Mouse (Mus musculus) midbrain, embryonic 15.5 days (tissue): ENCODE measurements at regions not wholly inside any gene's neighbourhood (a gene's known extent, or its start where the extent isn't known, plus 50 kb on each side); places are given as distances from the start of the nearest gene placed in this dataset.
"Not testable (repeated sequence)": the region's sequence is repeated elsewhere in the genome, so short reads cannot be mapped to it uniquely, and the experiment has no call there.

ENCODE experiments used
- ATAC-seq: fragments of 200-750 bp; cut with Nextera tagmentation; replicated peaks from 2 replicates; pipeline ENCODE4 v1.8.0; 2017; ENCODE audit warnings: moderate TSS enrichment
- H3K27ac ChIP-seq: fragments of 300-500 bp; sonication (generic); 2 replicates; pipeline ENCODE4 v1.5.1; 2015; ENCODE audit warnings: mild to moderate bottlenecking, inconsistent platforms
- H3K27me3 ChIP-seq: fragments of 300-500 bp; sonication (generic); replicated peaks from 2 replicates; pipeline ENCODE4 v1.6.1; 2015; ENCODE audit warnings: inconsistent platforms
- H3K36me3 ChIP-seq: fragments of 300-500 bp; sonication (generic); replicated peaks from 2 replicates; pipeline ENCODE4 v1.6.1; 2015; ENCODE audit warnings: inconsistent platforms
- H3K4me1 ChIP-seq: fragments of 300-500 bp; sonication (generic); 2 replicates; pipeline ENCODE4 v1.6.1; 2015; ENCODE audit warnings: inconsistent platforms
- H3K4me2 ChIP-seq: fragments of 300-500 bp; sonication (generic); 2 replicates; pipeline ENCODE4 v1.6.1; 2015; ENCODE audit warnings: inconsistent platforms, mild to moderate bottlenecking, moderate library complexity
- H3K4me3 ChIP-seq: fragments of 300-500 bp; sonication (generic); 2 replicates; pipeline ENCODE4 v1.5.1; 2015; ENCODE audit warnings: mild to moderate bottlenecking, inconsistent platforms
- H3K9ac ChIP-seq: fragments of 300-500 bp; sonication (generic); 2 replicates; pipeline ENCODE4 v1.6.1; 2015; ENCODE audit warnings: mild to moderate bottlenecking, inconsistent platforms
- H3K9me3 ChIP-seq: fragments of 300-500 bp; sonication (generic); 2 replicates; pipeline ENCODE4 v1.6.1; 2016; ENCODE audit warnings: inconsistent platforms
- WGBS: fragments of 180-500 bp; shearing (Covaris S2); methylation state at CpG from one replicate; pipeline ENCODE4 v1.1.7; 2015; ENCODE audit warnings: mixed read lengths; 5-methylcytosine and 5-hydroxymethylcytosine counted together

- H3K4me2 ChIP-seq, H3K36me3 ChIP-seq, H3K9me3 ChIP-seq, H3K27ac ChIP-seq, ATAC-seq, H3K27me3 ChIP-seq, H3K4me1 ChIP-seq, H3K4me3 ChIP-seq, H3K9ac ChIP-seq: not testable (repeated sequence)
Measured at GRCm38 (mm10) chr8:55558751-55559150, 348.0 kb downstream of the Adam29 start.

GRCm38 (mm10) chr8:55538868-55539267 is 367.9 kb downstream of the Adam29 start:
- Histone ChIP-seq H3K4me3 (no peak overlapping the region), H3K4me2 (no peak overlapping the region), H3K27me3 (no peaks in the 10 kb centered on the region), H3K36me3 (no peaks in the 10 kb centered on the region), H3K27ac (no peak overlapping the region), H3K9ac (no peak overlapping the region), H3K4me1 (no peaks in the 10 kb centered on the region), H3K9me3 (no peaks in the 10 kb centered on the region)
- ATAC-seq = no peak
- 79% methylated on average over 5 of the region's 5 CpGs for WGBS

GRCm38 (mm10) chr8:55529397-55529796 is 377.4 kb downstream of the Adam29 start:
- H3K9me3 ChIP-seq, H3K4me1 ChIP-seq, H3K4me2 ChIP-seq, H3K4me3 ChIP-seq, H3K9ac ChIP-seq, H3K36me3 ChIP-seq, H3K27me3 ChIP-seq, H3K27ac ChIP-seq: not testable (repeated sequence)
- 47% methylated on average over 1 of the region's 1 CpGs for WGBS
- 0 out of 2 replicates have a peak, but pooled peaks have one; percentile 60 for ATAC-seq

GRCm38 (mm10) chr8:55519151-55519550 is 387.6 kb downstream of the Adam29 start:
- not testable (repeated sequence) for H3K4me3 ChIP-seq, H3K4me1 ChIP-seq, H3K27me3 ChIP-seq, H3K27ac ChIP-seq, H3K9ac ChIP-seq, H3K4me2 ChIP-seq, ATAC-seq, H3K36me3 ChIP-seq, H3K9me3 ChIP-seq
- 93% methylated on average over 10 of the region's 10 CpGs for WGBS

- H3K4me1 ChIP-seq = no peaks in the 10 kb centered on the region
- no peak overlapping the region for H3K4me2 ChIP-seq
- no peak overlapping the region for H3K27ac ChIP-seq
- no peaks in the 10 kb centered on the region for H3K36me3 ChIP-seq
- H3K4me3 ChIP-seq = no peak overlapping the region
- H3K9ac ChIP-seq = no peak overlapping the region
- no peak for ATAC-seq
- H3K9me3 ChIP-seq = no peaks in the 10 kb centered on the region
- H3K27me3 ChIP-seq = no peaks in the 10 kb centered on the region
- WGBS = 67% methylated on average over 1 of the region's 1 CpGs
Measured at GRCm38 (mm10) chr8:55477336-55477735, 429.4 kb downstream of the Adam29 start.

- no peaks in the 10 kb centered on the region for H3K4me1 ChIP-seq
- H3K4me3 ChIP-seq = no peak overlapping the region
- H3K27me3 ChIP-seq = no peaks in the 10 kb centered on the region
- WGBS = 67% methylated on average over 1 of the region's 1 CpGs
- no peak overlapping the region for H3K9ac ChIP-seq
- H3K9me3 ChIP-seq = no peaks in the 10 kb centered on the region
- H3K36me3 ChIP-seq = no peaks in the 10 kb centered on the region
- ATAC-seq = no peak
- H3K4me2 ChIP-seq = no peak overlapping the region
- H3K27ac ChIP-seq = no peak overlapping the region
Measured at GRCm38 (mm10) chr8:55476923-55477322, 429.8 kb downstream of the Adam29 start.

- no peak overlapping the region for H3K9ac ChIP-seq
- WGBS = 86% methylated on average over 1 of the region's 1 CpGs
- H3K27ac ChIP-seq = no peak overlapping the region
- H3K27me3 ChIP-seq = no peaks in the 10 kb centered on the region
- H3K9me3 ChIP-seq = no peaks in the 10 kb centered on the region
- no peak for ATAC-seq
- no peak overlapping the region for H3K4me2 ChIP-seq
- H3K36me3 ChIP-seq = no peaks in the 10 kb centered on the region
- no peak overlapping the region for H3K4me3 ChIP-seq
- no peaks in the 10 kb centered on the region for H3K4me1 ChIP-seq
Measured at GRCm38 (mm10) chr8:55472386-55472785, 434.4 kb downstream of the Adam29 start.

GRCm38 (mm10) chr8:55466771-55467170 is 440.0 kb downstream of the Adam29 start:
- not testable (repeated sequence) for H3K27ac ChIP-seq, H3K9me3 ChIP-seq, H3K4me3 ChIP-seq, ATAC-seq, H3K9ac ChIP-seq, H3K27me3 ChIP-seq, H3K4me1 ChIP-seq, H3K36me3 ChIP-seq, H3K4me2 ChIP-seq
- WGBS = 73% methylated on average over 2 of the region's 2 CpGs

GRCm38 (mm10) chr8:55465951-55466350 is 440.8 kb downstream of the Adam29 start:
- not testable (repeated sequence) for H3K9ac ChIP-seq, ATAC-seq, H3K27ac ChIP-seq, H3K36me3 ChIP-seq, H3K4me3 ChIP-seq, H3K4me2 ChIP-seq, H3K4me1 ChIP-seq, H3K27me3 ChIP-seq, H3K9me3 ChIP-seq
- 94% methylated on average over 1 of the region's 1 CpGs for WGBS

GRCm38 (mm10) chr8:55465419-55465818 is 441.3 kb downstream of the Adam29 start:
- no peak overlapping the region for H3K4me2 ChIP-seq
- no peak for ATAC-seq
- no peaks in the 10 kb centered on the region for H3K9me3 ChIP-seq
- no peaks in the 10 kb centered on the region for H3K4me1 ChIP-seq
- no peaks in the 10 kb centered on the region for H3K27me3 ChIP-seq
- no peak overlapping the region for H3K9ac ChIP-seq
- WGBS = 75% methylated on average over 1 of the region's 1 CpGs
- no peak overlapping the region for H3K27ac ChIP-seq
- H3K4me3 ChIP-seq = no peak overlapping the region
- no peaks in the 10 kb centered on the region for H3K36me3 ChIP-seq

GRCm38 (mm10) chr8:55464855-55465169 is 441.9 kb downstream of the Adam29 start:
- Histone ChIP-seq H3K4me3 (no peak overlapping the region), H3K27me3 (no peaks in the 10 kb centered on the region), H3K27ac (no peak overlapping the region), H3K4me1 (no peaks in the 10 kb centered on the region), H3K4me2 (no peak overlapping the region), H3K9me3 (no peaks in the 10 kb centered on the region), H3K9ac (no peak overlapping the region), H3K36me3 (no peaks in the 10 kb centered on the region)
- 78% methylated on average over 2 of the region's 2 CpGs for WGBS
- no peak for ATAC-seq

GRCm38 (mm10) chr8:55464036-55464854 is 442.5 kb downstream of the Adam29 start:
- H3K4me3 ChIP-seq = no peak overlapping the region
- no peak overlapping the region for H3K4me2 ChIP-seq
- H3K27me3 ChIP-seq = no peaks in the 10 kb centered on the region
- H3K36me3 ChIP-seq = no peaks in the 10 kb centered on the region
- no peaks in the 10 kb centered on the region for H3K9me3 ChIP-seq
- no peak overlapping the region for H3K27ac ChIP-seq
- no peak for ATAC-seq
- H3K9ac ChIP-seq = no peak overlapping the region
- no peaks in the 10 kb centered on the region for H3K4me1 ChIP-seq
- 82% methylated on average over 5 of the region's 5 CpGs for WGBS

GRCm38 (mm10) chr8:55460790-55461189 is 446.0 kb downstream of the Adam29 start:
- not testable (repeated sequence) for ATAC-seq, H3K36me3 ChIP-seq, H3K4me1 ChIP-seq, H3K27ac ChIP-seq, H3K4me2 ChIP-seq, H3K9ac ChIP-seq, H3K4me3 ChIP-seq, H3K9me3 ChIP-seq, H3K27me3 ChIP-seq
- 91% methylated on average over 5 of the region's 5 CpGs for WGBS
